Mouse (Mus musculus) heart, adult 18-20 months (tissue): ENCODE results near the gene Vmn1r151. TPM values are rescaled to one million over a fixed set of nuclear protein-coding genes. Genes with fewer than 3 reads are reported as not detected.
"Not testable (repeated sequence)": the region's sequence is repeated elsewhere in the genome, so short reads cannot be mapped to it uniquely, and the experiment has no call there.

Experiments
- DNase-seq, 2 experiments: peaks; one replicate each; pipeline ENCODE4 v3.0.0; 2021 to 2022; ENCODE audit warnings: mixed read lengths in 1 of 2
- long read RNA-seq, 2 experiments: library from polyadenylated mRNA; stranded (forward); transcript quantifications; one replicate each; pipeline ENCODE4 v2.0.0; 2021
- total RNA-seq, 2 experiments: library from RNA; stranded (reverse); gene quantifications; 2 replicates each; pipeline ENCODE4 v1.2.3; 2021

Vmn1r151 gene
- total RNA-seq = not detected
- long read RNA-seq, experiment 1 = 0 reads
- long read RNA-seq, experiment 2 = 0 reads

GRCm38 (mm10) chr7:22499578-22499977, at the start of gene Vmn1r151:
TSS of gene Vmn1r151 (minus strand) at chr7:22499678.
- not testable (repeated sequence) for DNase-seq

DNA sequence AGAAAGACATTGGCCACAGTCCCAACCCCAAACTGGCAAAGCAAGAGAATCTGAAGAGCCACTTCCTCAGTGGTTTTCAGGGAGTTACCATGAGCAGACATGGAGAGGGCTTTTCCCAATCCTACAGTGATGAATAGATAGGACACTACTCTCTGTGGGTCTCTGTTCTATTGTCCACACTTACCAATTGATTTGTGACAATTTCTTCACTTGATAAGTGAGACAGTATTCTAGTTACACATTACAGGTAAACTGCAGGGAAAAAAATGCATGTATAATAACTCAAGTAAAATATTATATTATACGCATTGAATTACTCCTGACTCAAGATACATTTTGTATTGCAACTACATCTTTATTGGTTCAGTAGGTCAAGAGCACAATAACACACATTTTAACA, 35.3 kb upstream of the Vmn1r151 start, which contains the start of gene Gm8677:
TSS of gene Gm8677 (minus strand) at position 101 of the 400 bp plus-strand sequence.
- DNase-seq = not testable (repeated sequence)

DNA sequence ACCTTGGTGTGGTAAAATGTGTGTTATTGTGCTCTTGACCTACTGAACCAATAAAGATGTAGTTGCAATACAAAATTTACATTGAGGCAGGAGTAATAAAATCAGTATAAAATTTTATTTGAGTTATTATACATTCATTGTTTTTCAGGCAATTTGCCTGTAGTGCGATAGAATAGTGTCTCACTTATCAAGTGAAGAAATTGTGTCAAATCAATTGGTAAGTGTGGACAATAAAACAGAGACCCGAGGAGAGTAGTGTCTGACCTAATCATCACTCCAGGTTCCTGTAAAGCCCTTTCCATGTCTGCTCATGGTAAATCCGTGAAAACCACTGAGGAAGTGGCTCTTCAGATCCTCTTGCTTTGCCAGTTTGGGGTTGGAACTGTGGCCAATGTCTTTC, 23.2 kb upstream of the Vmn1r151 start, which contains the start of gene Vmn1r152:
TSS of gene Vmn1r152 (plus strand) at position 301 of the 400 bp plus-strand sequence.
- not testable (repeated sequence) for DNase-seq

DNA sequence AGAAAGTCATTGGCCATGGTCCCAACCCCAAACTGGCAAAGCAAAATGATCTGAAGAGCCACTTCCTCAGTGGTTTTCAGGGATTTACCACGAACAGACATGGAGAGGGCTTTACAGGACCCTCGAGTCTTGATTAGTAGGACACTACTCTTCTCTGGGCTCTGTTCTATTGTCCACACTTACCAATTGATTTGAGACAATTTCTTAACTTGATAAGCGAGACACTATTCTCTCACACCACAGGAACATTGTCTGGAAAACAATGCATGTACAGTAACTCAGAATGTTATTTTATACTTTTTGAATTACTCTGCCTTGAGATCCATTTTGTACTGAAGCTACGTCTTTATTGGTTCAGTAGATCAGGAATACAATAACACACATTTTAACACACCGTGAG, 35.5 kb downstream of the Vmn1r151 start, which contains the start of gene Gm10665:
TSS of gene Gm10665 (minus strand) at position 101 of the 400 bp plus-strand sequence.
- DNase-seq = not testable (repeated sequence)

Other genes with a start within 250 kb of the Vmn1r151 start
- not detected for gene Gm4187, start 170.0 kb downstream of the Vmn1r151 start, total RNA-seq
- gene Gm8660, start 128.6 kb downstream of the Vmn1r151 start, total RNA-seq = not detected
- not detected for gene Vmn1r148, start 86.1 kb downstream of the Vmn1r151 start, total RNA-seq
- not detected for gene Vmn1r149, start 61.4 kb downstream of the Vmn1r151 start, total RNA-seq
- not detected for gene Gm10665, start 35.6 kb downstream of the Vmn1r151 start, total RNA-seq
- gene Vmn1r152, start 23.3 kb upstream of the Vmn1r151 start, total RNA-seq = not detected
- gene Gm8677, start 35.2 kb upstream of the Vmn1r151 start, total RNA-seq = not detected
- gene Gm4201, start 65.7 kb upstream of the Vmn1r151 start, total RNA-seq = not detected
- not detected for gene Gm4565, start 88.4 kb upstream of the Vmn1r151 start, total RNA-seq
- not detected for gene Vmn1r155, start 158.3 kb upstream of the Vmn1r151 start, total RNA-seq
- not detected for gene Gm8693, start 192.6 kb upstream of the Vmn1r151 start, total RNA-seq
- gene Gm4567, start 220.0 kb upstream of the Vmn1r151 start, total RNA-seq = not detected